Mouse (Mus musculus): Measurements from ENCODE around the gene Trp53i11.

Trp53i11 gene

DNA sequence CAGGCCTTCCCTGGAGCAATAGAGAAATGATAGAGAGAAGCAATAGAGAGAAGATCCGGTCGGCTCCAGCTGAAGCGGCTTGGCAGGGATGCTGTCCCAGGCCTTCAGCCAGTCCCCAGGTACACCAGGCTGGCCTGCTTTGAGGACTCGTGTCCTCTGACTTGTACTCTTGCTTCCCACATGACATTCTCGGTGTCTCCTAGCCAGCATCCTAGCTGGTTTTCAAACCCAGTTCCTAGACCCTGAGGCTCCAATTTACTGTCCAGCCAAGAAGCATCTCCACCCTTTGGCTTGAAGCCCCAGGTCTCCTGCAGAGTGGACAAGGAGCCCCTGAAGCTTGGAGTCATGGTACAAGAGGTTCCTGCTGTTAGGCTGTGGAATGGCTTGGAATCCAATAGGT, 54.8 kb downstream of the Trp53i11 start:
- DNase-seq (ENCODE audit: low read depth) = no peak

- DNase-seq (ENCODE audit: low read depth) = no peak
Observed at GRCm38 (mm10) chr2:93243439-93244089, 56.2 kb downstream of the Trp53i11 start.

GRCm38 (mm10) chr2:93244090-93244443, 56.7 kb downstream of the Trp53i11 start:
- no peak for DNase-seq (ENCODE audit: low read depth)

GRCm38 (mm10) chr2:93249058-93249457, 61.7 kb downstream of the Trp53i11 start:
- DNase-seq (ENCODE audit: low read depth) = no peak

DNA sequence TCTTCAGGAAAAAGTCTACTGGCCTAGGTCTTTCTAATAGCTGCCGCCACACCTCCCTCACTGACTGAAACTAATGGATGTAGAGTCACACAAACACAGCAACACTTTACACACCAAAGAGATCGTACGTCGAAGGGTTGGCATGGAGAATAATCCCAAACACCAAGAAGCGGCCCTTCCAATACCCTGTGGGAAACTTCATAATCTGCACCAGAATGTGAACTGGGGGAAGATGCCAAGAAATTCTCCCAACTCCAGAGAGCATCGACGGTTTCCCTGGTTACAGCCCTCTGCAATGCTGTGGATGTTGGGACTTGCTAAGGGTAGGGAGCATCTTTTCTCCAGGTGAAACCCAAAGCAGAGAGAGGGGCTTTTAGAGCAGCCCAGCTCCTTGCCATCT, 63.3 kb downstream of the Trp53i11 start:
- no peak for DNase-seq (ENCODE audit: low read depth)
